Mouse (Mus musculus): ENCODE data around the gene Gm7137. TPM values are rescaled to one million over a fixed set of nuclear protein-coding genes. Genes with fewer than 3 reads are reported as not detected.

Gene Gm7137
- not detected for polyA plus RNA-seq (2017; shearing (Covaris generic))

GRCm38 (mm10) chr10:77787876-77788275 is at the start of gene Gm7137:
Gm7137 (minus strand) TSS chr10:77788200.

GRCm38 (mm10) chr10:77835647-77836046 is 47.6 kb upstream of the Gm7137 start, which contains the start of gene Krtap10-10:
Krtap10-10 (plus strand) TSS chr10:77835947.

GRCm38 (mm10) chr10:77826951-77827350 is 39.0 kb upstream of the Gm7137 start, which contains the start of gene Krtap10-4:
Krtap10-4 (minus strand) TSS chr10:77827095.

DNA sequence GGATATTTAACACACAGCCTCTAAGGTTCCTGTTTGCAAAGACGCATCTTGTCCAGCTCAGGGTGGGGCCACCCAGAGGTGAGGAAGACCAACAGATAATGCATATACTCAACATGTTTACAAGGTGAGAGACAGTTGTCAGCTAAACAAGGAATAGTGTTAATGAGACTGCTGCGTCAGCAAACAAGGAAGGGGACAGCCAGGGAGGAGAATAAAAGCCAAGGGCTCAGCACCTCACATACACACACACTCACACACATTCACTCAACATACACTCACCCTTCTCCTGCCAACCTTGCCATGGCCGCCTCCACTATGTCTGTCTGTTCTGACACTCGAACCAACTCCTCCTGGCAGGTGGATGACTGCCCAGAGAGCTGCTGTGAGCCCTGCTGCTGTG is 26.4 kb upstream of the Gm7137 start, which contains the start of gene Gm2696:
Gene Gm2696, plus strand, starts transcription at position 301 of the 400 bp plus-strand sequence.

GRCm38 (mm10) chr10:77811743-77812142 is 23.7 kb upstream of the Gm7137 start, which contains the start of gene Gm9507:
Gm9507 (minus strand) TSS chr10:77811843.

DNA sequence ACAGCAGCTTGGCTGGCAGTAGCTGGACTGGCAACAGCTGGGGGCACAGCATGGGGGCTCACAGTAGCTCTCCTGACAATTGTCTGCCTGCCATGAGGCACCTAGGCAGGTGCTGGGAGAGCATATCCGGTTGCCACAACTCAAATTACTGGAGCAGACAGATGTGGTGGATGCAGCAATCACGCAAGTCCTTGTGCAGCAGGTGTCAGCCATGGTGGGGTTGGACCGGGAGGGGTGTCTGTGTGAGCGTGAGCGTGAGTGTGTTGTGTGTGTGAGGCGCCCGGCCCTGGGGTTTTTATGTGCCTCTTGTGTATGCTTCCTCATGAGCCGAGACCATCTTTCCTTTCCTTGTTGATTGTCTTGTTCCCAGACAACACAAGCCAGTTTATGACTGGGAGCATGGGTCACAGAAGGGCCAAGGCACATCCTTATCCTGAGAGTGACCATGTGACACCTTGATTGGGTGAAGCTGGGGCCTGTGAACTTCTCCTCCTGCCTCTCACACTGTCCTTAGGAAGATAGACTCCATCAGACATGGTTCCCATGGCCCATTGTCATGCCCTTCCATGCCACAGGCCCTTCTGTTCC is 11.0 kb upstream of the Gm7137 start, which contains the start of gene Gm19668:
Gene Gm19668, minus strand, starts transcription at position 213 of the 588 bp plus-strand sequence.

GRCm38 (mm10) chr10:77794976-77795375 is 7.0 kb upstream of the Gm7137 start, which contains the start of gene Gm9639:
Gm9639 (minus strand) TSS chr10:77795076.

GRCm38 (mm10) chr10:77782442-77782841 is 5.6 kb downstream of the Gm7137 start, which contains the start of gene Gm3250:
Gm3250 (minus strand) TSS chr10:77782542.

DNA sequence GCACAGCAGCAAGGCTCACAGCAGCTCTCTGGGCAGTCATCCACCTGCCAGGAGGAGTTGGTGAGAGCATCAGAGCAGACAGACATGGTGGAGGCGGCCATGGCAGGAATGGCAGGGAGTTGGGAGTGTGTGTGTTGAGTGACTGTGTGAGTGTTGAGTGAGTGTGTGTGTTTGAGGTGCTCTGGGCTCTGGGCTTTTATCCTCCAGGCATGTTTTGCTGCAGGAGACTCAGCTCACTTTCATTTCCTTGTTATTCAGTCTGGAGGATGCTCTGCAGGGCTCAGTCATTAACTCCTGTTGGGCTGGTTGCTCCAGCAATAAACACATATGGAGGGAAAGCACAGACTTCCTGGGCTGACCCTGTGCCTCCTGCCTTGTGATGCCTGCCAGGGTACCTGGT is 11.2 kb downstream of the Gm7137 start, which contains the start of gene Gm7138:
Gene Gm7138, minus strand, starts transcription at position 101 of the 400 bp plus-strand sequence.

GRCm38 (mm10) chr10:77771225-77771624 is 16.8 kb downstream of the Gm7137 start, which contains the start of gene Gm3238:
Gm3238 (minus strand) TSS chr10:77771325.

DNA sequence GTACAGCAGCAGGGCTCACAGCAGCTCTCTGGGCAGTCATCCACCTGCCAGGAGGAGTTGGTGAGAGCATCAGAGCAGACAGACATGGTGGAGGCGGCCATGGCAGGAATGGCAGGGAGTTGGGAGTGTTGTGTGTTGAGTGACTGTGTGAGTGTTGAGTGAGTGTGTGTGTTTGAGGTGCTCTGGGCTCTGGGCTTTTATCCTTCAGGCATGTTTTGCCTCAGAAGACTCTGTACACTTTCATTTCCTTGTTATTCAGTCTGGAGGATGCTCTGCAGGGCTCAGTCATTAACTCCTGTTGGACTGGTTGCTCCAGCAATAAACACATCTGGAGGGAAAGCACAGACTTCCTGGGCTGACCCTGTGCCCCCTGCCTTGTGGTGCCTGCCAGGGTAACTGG is 28.4 kb downstream of the Gm7137 start, which contains the start of gene Gm3233:
Gene Gm3233, minus strand, starts transcription at position 101 of the 400 bp plus-strand sequence.

GRCm38 (mm10) chr10:77751254-77751653 is 36.7 kb downstream of the Gm7137 start, which contains the start of gene Gm9736:
Gm9736 (minus strand) TSS chr10:77751354.

GRCm38 (mm10) chr10:77741924-77742688 is 45.9 kb downstream of the Gm7137 start, which contains the start of gene Gm18596:
Gm18596 (minus strand) TSS chr10:77742638.

Other genes with a start within 250 kb of the Gm7137 start
- 129 TPM for gene Pttg1ip, start 206.5 kb downstream of the Gm7137 start, polyA plus RNA-seq (2017; shearing (Covaris generic))
- 129 TPM for gene Sumo3, start 182.1 kb downstream of the Gm7137 start, polyA plus RNA-seq (2017; shearing (Covaris generic))
- not detected for gene Gm49325, start 182.0 kb downstream of the Gm7137 start, polyA plus RNA-seq (2017; shearing (Covaris generic))
- 62.1 TPM for gene Ube2g2, start 165.9 kb downstream of the Gm7137 start, polyA plus RNA-seq (2017; shearing (Covaris generic))
- gene Tspear, start 101.6 kb downstream of the Gm7137 start, polyA plus RNA-seq (2017; shearing (Covaris generic)) = 0.87 TPM
- not detected for gene Gm19402, start 97.4 kb downstream of the Gm7137 start, polyA plus RNA-seq (2017; shearing (Covaris generic))
- not detected for gene Gm9508, start 91.0 kb downstream of the Gm7137 start, polyA plus RNA-seq (2017; shearing (Covaris generic))
- gene Gm10272, start 81.6 kb downstream of the Gm7137 start, polyA plus RNA-seq (2017; shearing (Covaris generic)) = not detected
- not detected for gene Gm10024, start 76.7 kb downstream of the Gm7137 start, polyA plus RNA-seq (2017; shearing (Covaris generic))
- not detected for gene Gm10142, start 72.4 kb downstream of the Gm7137 start, polyA plus RNA-seq (2017; shearing (Covaris generic))
- gene Krtap12-1, start 67.6 kb downstream of the Gm7137 start, polyA plus RNA-seq (2017; shearing (Covaris generic)) = not detected
- gene Gm10100, start 61.7 kb downstream of the Gm7137 start, polyA plus RNA-seq (2017; shearing (Covaris generic)) = not detected
- gene Gm18596, start 45.6 kb downstream of the Gm7137 start, polyA plus RNA-seq (2017; shearing (Covaris generic)) = not detected
- gene Gm9736, start 36.8 kb downstream of the Gm7137 start, polyA plus RNA-seq (2017; shearing (Covaris generic)) = not detected
- gene Gm3233, start 28.5 kb downstream of the Gm7137 start, polyA plus RNA-seq (2017; shearing (Covaris generic)) = not detected
- not detected for gene Gm3238, start 16.9 kb downstream of the Gm7137 start, polyA plus RNA-seq (2017; shearing (Covaris generic))
- not detected for gene Gm7138, start 11.3 kb downstream of the Gm7137 start, polyA plus RNA-seq (2017; shearing (Covaris generic))
- gene Gm3250, start 5.7 kb downstream of the Gm7137 start, polyA plus RNA-seq (2017; shearing (Covaris generic)) = not detected
- gene Gm9639, start 6.9 kb upstream of the Gm7137 start, polyA plus RNA-seq (2017; shearing (Covaris generic)) = not detected
- not detected for gene Gm19668, start 10.9 kb upstream of the Gm7137 start, polyA plus RNA-seq (2017; shearing (Covaris generic))
- gene Gm9507, start 23.6 kb upstream of the Gm7137 start, polyA plus RNA-seq (2017; shearing (Covaris generic)) = not detected
- not detected for gene Gm2696, start 26.5 kb upstream of the Gm7137 start, polyA plus RNA-seq (2017; shearing (Covaris generic))
- gene Krtap10-4, start 38.9 kb upstream of the Gm7137 start, polyA plus RNA-seq (2017; shearing (Covaris generic)) = not detected
- gene Krtap10-10, start 47.7 kb upstream of the Gm7137 start, polyA plus RNA-seq (2017; shearing (Covaris generic)) = not detected
- gene Gm36176, start 58.6 kb upstream of the Gm7137 start, polyA plus RNA-seq (2017; shearing (Covaris generic)) = not detected
- not detected for gene Gm10318, start 64.7 kb upstream of the Gm7137 start, polyA plus RNA-seq (2017; shearing (Covaris generic))
- not detected for gene Gm3285, start 73.8 kb upstream of the Gm7137 start, polyA plus RNA-seq (2017; shearing (Covaris generic))
- gene Lrrc3, start 114.3 kb upstream of the Gm7137 start, polyA plus RNA-seq (2017; shearing (Covaris generic)) = not detected
- 0.53 TPM for gene Trpm2, start 182.4 kb upstream of the Gm7137 start, polyA plus RNA-seq (2017; shearing (Covaris generic))
- gene 1810043G02Rik, start 190.3 kb upstream of the Gm7137 start, polyA plus RNA-seq (2017; shearing (Covaris generic)) = 11.0 TPM
- gene Pfkl, start 221.9 kb upstream of the Gm7137 start, polyA plus RNA-seq (2017; shearing (Covaris generic)) = 98.7 TPM

Data from CD4-positive, CD25-positive, alpha-beta regulatory T cell, adult 9 weeks (primary cell).